Comparison of ENCODE assay signal across 8 mouse cellular contexts in the genomic region with DNA sequence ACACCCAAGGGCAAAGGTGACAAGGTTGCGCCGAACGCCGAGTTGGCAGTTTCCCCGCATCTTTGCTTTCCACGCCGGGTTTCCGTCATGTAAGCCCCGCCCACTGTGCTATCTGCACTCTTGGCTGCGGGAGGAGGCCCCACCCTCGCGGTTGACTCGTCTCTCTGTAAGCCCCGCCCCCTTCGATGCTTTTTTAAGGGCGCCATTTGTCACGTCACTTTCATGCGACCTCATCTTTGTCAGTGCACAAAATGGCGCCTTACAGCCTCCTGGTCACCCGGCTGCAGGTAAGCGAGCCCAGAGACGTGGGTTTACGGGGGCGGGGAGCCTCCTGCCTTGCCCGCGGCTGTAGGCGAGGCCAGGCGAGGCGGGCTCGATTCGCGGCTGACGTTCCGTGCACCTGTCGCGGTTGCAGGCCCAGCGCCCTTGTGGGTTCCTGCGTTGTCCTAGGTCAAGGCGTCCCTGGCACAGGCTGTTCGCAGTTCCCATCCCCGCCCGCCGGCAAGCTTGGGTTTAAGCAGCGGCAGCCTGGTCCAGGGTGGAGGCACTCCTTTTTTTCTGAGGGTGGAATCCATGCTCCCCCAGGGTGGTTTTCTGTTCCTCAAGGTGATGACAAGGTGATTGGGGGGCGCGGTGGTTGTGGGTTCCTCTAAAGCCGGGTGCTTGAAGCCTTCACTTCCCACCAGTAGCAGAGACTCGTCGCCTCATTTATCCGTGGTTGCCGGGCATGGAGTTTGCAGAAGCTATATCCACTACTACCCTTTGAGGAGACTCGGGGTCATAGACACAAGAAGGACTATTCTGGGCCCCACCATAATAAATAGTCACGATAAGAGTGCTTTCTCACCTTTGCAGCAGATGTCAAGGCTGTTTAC. TPM values are rescaled to one million over a fixed set of nuclear protein-coding genes. Genes with fewer than 3 reads are reported as not detected.
A peak's percentile ranks its signal among the peaks of the same experiment; 100 is the strongest.
DNase-seq lines count a peak whose midpoint lies in the region; ATAC-seq and TF ChIP-seq lines count a peak whose summit lies in the region.

A gene (plus strand): TSS at position 48 of the 875 bp plus-strand sequence.

- intact Hi-C loops in left cerebral cortex, adult 2 months (cut with DNase I) = loop anchor here (2.0 kb wide), 1 partner anchor 14 kb away; a partner anchor contains a TSS

- peak; percentile 79 for ATAC-seq in hindbrain, embryonic 16.5 days
- ATAC-seq in megakaryocyte, adult 5-6 weeks (ENCODE audit: poor library complexity, severe bottlenecking) = peak; percentile 96

- H3K27ac ChIP-seq in hindbrain, embryonic 16.5 days (ENCODE audit: low read depth, low read length) = peak within 1 kb of the TSS; percentile 99
- H3K27ac ChIP-seq in left cerebral cortex, adult 2 months = peak within 1 kb of the TSS; percentile 100

- H3K9ac ChIP-seq in hindbrain, embryonic 16.5 days (ENCODE audit: low read depth, low read length) = peak within 1 kb of the TSS; percentile 91

- H3K9me3 ChIP-seq in hindbrain, embryonic 16.5 days (ENCODE audit: control insufficient read depth, low read length) = no peaks in the 10 kb centered on the region

- no peak for TF ChIP-seq CTCF in left cerebral cortex, adult 2 months (IDR thresholded peaks at IDR 0.05)

- peak within 1 kb of the TSS; percentile 91 for H3K4me3 ChIP-seq in hindbrain, embryonic 16.5 days (ENCODE audit: low read length)
- H3K4me3 ChIP-seq in left cerebral cortex, adult 2 months = peak within 1 kb of the TSS; percentile 83

- H3K36me3 ChIP-seq in hindbrain, embryonic 16.5 days (ENCODE audit: control insufficient read depth, insufficient read depth, low read length) = peaks cover 23% of the 10 kb centered on the region

- peaks cover 18% of the 10 kb centered on the region for H3K4me1 ChIP-seq in hindbrain, embryonic 16.5 days (ENCODE audit: control insufficient read depth, insufficient read depth, low read depth, low read length)

- H3K27me3 ChIP-seq in hindbrain, embryonic 16.5 days (replicated peaks; ENCODE audit: control insufficient read depth, insufficient read depth, low read length) = no peaks in the 10 kb centered on the region

- peak; percentile 94 for DNase-seq in WW6 (ENCODE audit: low read depth, low spot score)
- peak; percentile 97 to 99 for DNase-seq in cerebellum, postnatal 4 days (ENCODE audit: low spot score in 2 of 2)
- DNase-seq in gastrocnemius, adult 18-20 months (ENCODE audit: low spot score) = peak; percentile 100
- peak; percentile 98 to 99 for DNase-seq in left cerebral cortex, adult 2 months (ENCODE audit: extremely low spot score in 1 of 2, low spot score in 2 of 2)
- peak; percentile 99 to 100 for DNase-seq in right cerebral cortex, adult 2 months (ENCODE audit: low spot score in 2 of 2)
- peak; percentile 99 for DNase-seq in urinary bladder, postnatal 14 days (ENCODE audit: low spot score)

- 1% methylated on average over 52 of the region's 53 CpGs for WGBS in hindbrain, embryonic 16.5 days

- H3K4me2 ChIP-seq in hindbrain, embryonic 16.5 days (ENCODE audit: low read length) = peak within 1 kb of the TSS; percentile 92

RNA-seq across cellular contexts. Expression of the gene that starts here (rescaled TPM):
- 1,000 to 10,000 TPM; 1,165 to 1,199 TPM for total RNA-seq in gastrocnemius, adult 18-20 months (2021)
- polyA plus RNA-seq in hindbrain, embryonic 16.5 days (2015; fragmentation: Nextera tagmentation; extraction: Ambion mirVana) = 333 and 346 TPM in 2 replicates
- total RNA-seq in left cerebral cortex, adult 2 months (2021) = 100 to 1,000 TPM; 420 to 427 TPM
- total RNA-seq in megakaryocyte, adult 5-6 weeks (2015) = 47.0 and 58.7 TPM in 2 replicates
- total RNA-seq in megakaryocyte, adult 5-6 weeks (2017) = 82.3 and 89.4 TPM in 2 replicates

Comparison
In these comparisons a context has a peak if more than half of its experiments do, and no peak if none do; other contexts are left out.
1. Peak in every context shown above with its lines: DNase-seq, ATAC-seq, H3K4me3 ChIP-seq and H3K27ac ChIP-seq.
2. RNA of the gene that starts here (total RNA-seq): 1,165 to 1,199 TPM in gastrocnemius, adult 18-20 months and 420 to 427 TPM in left cerebral cortex, adult 2 months; 47.0 to 89.4 TPM in megakaryocyte, adult 5-6 weeks; every median in the first group is over 4 times any median in the second.